Mouse (Mus musculus) duodenum, adult 2 months (tissue): ENCODE measurements around the gene Rer1. TPM values are rescaled to one million over a fixed set of nuclear protein-coding genes. Genes with fewer than 3 reads are reported as not detected.

Experiments
- polyA plus RNA-seq: library from polyadenylated mRNA; depleted of rRNA; stranded (reverse); fragments of >200 nt; gene quantifications from 2 replicates; pipeline ENCODE4 v1.2.3, GENCODE M21; 2012; ENCODE audit warnings: low replicate concordance; rRNA removed

Gene Rer1
- 66.6 and 93.1 TPM in 2 replicates for polyA plus RNA-seq

GRCm38 (mm10) chr4:155086108-155087024 lies at the start of gene Rer1, which contains the start of gene Morn1:
Rer1 (minus strand) TSS chr4:155086382.
Morn1 (plus strand) TSS chr4:155086577.

DNA sequence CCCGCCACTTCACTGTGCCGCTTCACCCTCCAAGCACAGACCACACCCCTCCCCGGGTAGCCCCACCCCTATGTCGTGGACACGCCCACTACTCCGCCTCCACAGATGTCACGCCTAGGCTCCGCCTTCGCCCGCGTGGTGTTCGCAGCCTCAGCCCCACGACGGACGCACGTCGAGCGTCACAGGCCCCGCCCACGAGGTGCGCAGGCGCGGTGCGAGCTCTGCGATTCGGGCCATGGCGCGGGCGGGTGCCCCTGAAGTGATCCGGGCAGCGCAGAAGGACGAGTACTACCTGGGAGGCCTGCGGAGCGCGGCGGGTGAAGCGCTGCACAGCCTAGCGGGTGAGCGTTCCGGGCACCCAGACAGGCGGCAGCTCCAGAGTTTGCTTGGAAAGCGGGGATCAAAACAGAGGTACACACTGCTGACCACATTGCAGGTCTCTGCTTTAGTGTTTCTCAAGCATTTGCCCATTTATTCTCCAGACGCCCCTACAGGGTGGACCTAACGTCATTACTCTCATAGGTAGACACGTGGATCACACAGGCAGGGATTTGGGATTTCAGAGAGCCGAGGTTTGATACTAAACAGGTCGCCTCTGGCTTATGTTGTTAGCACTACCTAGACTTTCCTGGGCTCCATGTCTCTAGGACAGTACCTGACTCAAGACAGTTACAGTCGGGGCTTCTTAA lies 19.2 kb downstream of the Rer1 start, which contains the start of gene Pex10:
Gene Pex10 (plus strand): TSS at position 183 of the 689 bp plus-strand sequence.

DNA sequence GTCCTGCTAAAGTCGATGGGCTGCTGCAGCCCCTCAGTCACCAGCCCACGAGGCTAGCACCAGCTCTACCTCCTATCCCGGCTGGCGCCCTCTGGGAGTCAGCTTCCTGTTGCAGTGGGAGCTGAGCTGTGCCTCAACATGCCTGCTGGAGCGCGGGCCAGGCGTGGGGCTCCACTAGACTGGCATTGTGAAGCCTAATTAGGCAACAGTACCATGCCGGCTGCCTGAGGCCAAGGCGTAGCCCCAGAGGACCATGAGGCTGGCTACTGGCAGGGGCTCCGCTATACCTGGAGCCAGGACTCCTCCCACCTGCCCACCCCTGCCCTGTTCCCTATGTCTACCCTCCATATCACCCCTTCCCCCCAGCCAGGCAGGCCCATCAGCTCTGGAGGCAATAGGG lies 29.5 kb downstream of the Rer1 start, which contains the start of gene Plch2:
Gene Plch2 (minus strand): TSS at position 61 of the 400 bp plus-strand sequence.

Other genes with a start within 250 kb of the Rer1 start
- 0.04 TPM in 2 replicates for gene Ttc34, start 248.9 kb downstream of the Rer1 start, polyA plus RNA-seq
- 0.07 and 0.45 TPM in 2 replicates for gene Mmel1, start 216.8 kb downstream of the Rer1 start, polyA plus RNA-seq
- 58.6 and 168 TPM in 2 replicates for gene Fam213b, start 187.2 kb downstream of the Rer1 start, polyA plus RNA-seq
- 121 and 142 TPM in 2 replicates for gene Tnfrsf14, start 157.8 kb downstream of the Rer1 start, polyA plus RNA-seq
- gene Hes5, start 125.5 kb downstream of the Rer1 start, polyA plus RNA-seq: 0.47 TPM in 1 of 2 replicates, not detected in the other
- gene Pank4, start 122.3 kb downstream of the Rer1 start, polyA plus RNA-seq: 18.8 and 24.3 TPM in 2 replicates
- gene Plch2, start 29.6 kb downstream of the Rer1 start, polyA plus RNA-seq: 31.1 and 35.9 TPM in 2 replicates
- 15.9 and 18.7 TPM in 2 replicates for gene Pex10, start 19.4 kb downstream of the Rer1 start, polyA plus RNA-seq
- 4.0 and 4.9 TPM in 2 replicates for gene Morn1, start 195 bp upstream of the Rer1 start, polyA plus RNA-seq
- 24.5 and 32.8 TPM in 2 replicates for gene Ski, start 136.2 kb upstream of the Rer1 start, polyA plus RNA-seq
- 55.3 and 69.9 TPM in 2 replicates for gene Faap20, start 163.4 kb upstream of the Rer1 start, polyA plus RNA-seq